Mouse (Mus musculus): ENCODE data around the gene Hs1bp3. TPM values are rescaled to one million over a fixed set of nuclear protein-coding genes. Genes with fewer than 3 reads are reported as not detected.

Gene Hs1bp3
- total RNA-seq, 2 experiments from 2014 or later = 6.2 to 7.7 TPM

GRCm38 (mm10) chr12:8335503-8335902, 22.3 kb downstream of the Hs1bp3 start:
- no peak for DNase-seq

- no peak for DNase-seq
Observed at GRCm38 (mm10) chr12:8336601-8337285, 23.5 kb downstream of the Hs1bp3 start.

GRCm38 (mm10) chr12:8337286-8338060, 24.2 kb downstream of the Hs1bp3 start:
- no peak for DNase-seq

GRCm38 (mm10) chr12:8338491-8338890, 25.3 kb downstream of the Hs1bp3 start:
- no peak for DNase-seq

- no peak for DNase-seq
Observed at GRCm38 (mm10) chr12:8338918-8339317, 25.7 kb downstream of the Hs1bp3 start.

- DNase-seq = no peak
Observed at GRCm38 (mm10) chr12:8339591-8340319, 26.5 kb downstream of the Hs1bp3 start.

- no peak for DNase-seq
Observed at GRCm38 (mm10) chr12:8341008-8341407, 27.8 kb downstream of the Hs1bp3 start.

- DNase-seq = no peak
Observed at GRCm38 (mm10) chr12:8343381-8343780, 30.1 kb downstream of the Hs1bp3 start.

GRCm38 (mm10) chr12:8344897-8345296, 31.7 kb downstream of the Hs1bp3 start:
- no peak for DNase-seq

- no peak for DNase-seq
Observed at GRCm38 (mm10) chr12:8345539-8345938, 32.3 kb downstream of the Hs1bp3 start.

- DNase-seq = no peak
Observed at GRCm38 (mm10) chr12:8347746-8348462, 34.7 kb downstream of the Hs1bp3 start.

GRCm38 (mm10) chr12:8348733-8349513, 35.7 kb downstream of the Hs1bp3 start:
- no peak for DNase-seq

- DNase-seq = no peak
Observed at GRCm38 (mm10) chr12:8351025-8351903, 38.0 kb downstream of the Hs1bp3 start.

- no peak for DNase-seq
Observed at GRCm38 (mm10) chr12:8353071-8353470, 39.8 kb downstream of the Hs1bp3 start.

- no peak for DNase-seq
Observed at GRCm38 (mm10) chr12:8354187-8354586, 41.0 kb downstream of the Hs1bp3 start.

GRCm38 (mm10) chr12:8355011-8355410, 41.8 kb downstream of the Hs1bp3 start:
- no peak for DNase-seq

GRCm38 (mm10) chr12:8357449-8357848, 44.2 kb downstream of the Hs1bp3 start:
- DNase-seq = peak; percentile 42

- DNase-seq = no peak
Observed at GRCm38 (mm10) chr12:8358344-8358966, 45.2 kb downstream of the Hs1bp3 start.

- no peak for DNase-seq
Observed at GRCm38 (mm10) chr12:8359418-8360112, 46.3 kb downstream of the Hs1bp3 start.
